Mouse (Mus musculus): ENCODE results near the gene Scrn3. TPM values are rescaled to one million over a fixed set of nuclear protein-coding genes. Genes with fewer than 3 reads are reported as not detected.

Scrn3 gene
- total RNA-seq, 2 experiments from 2014 or later = 26.1 to 33.9 TPM

DNA sequence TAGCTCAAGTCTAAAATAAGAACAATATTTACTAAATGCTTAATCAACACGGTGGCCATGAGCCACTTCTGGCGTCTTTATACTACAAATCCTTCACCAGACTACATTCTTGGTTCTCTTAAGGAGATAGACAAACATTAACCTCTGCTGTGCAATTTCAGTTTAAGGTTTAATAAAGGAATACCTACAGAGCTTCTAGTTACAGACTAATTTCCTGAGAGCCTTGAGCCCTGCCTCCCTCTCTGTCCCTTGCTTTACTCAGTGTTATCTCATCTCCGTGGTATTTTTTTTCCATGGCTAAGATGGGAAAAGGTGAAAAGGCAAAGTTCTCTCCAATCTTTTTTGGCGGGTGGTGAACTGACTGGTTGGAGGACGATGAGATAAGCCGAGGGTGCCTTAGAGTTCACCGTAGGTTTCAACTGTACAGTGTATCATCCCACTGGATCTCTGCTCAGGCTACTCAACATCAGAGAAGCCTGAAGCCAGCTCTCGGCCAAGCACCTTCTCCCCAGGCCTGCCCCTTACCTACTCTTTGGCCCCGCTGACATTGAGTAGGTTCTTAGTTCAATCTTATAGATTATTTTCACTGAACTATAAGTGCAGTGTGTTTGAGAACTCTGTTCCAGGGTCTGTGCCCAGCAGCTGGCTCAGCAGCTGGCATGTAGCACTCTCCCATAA is 68.0 kb downstream of the Scrn3 start:
- DNase-seq = no peak

DNA sequence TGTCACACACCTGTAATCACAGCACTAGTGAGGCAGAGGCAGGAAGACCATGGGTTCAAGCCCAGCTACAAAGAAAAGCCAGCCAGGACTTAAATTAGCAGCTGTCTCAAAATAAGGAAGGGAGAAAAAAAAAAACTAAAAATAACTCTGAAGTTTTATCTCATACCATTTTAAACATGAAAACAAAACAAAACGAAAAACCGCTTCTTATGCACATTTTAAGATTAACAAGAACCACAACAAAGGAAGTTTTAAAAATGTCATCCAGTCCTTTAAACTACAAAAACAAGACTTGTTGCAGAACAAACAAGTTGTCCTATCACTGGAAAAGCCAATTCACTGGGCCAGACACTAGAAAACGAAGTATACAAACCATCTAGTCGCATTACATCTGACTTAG is 72.8 kb downstream of the Scrn3 start:
- DNase-seq = no peak

DNA sequence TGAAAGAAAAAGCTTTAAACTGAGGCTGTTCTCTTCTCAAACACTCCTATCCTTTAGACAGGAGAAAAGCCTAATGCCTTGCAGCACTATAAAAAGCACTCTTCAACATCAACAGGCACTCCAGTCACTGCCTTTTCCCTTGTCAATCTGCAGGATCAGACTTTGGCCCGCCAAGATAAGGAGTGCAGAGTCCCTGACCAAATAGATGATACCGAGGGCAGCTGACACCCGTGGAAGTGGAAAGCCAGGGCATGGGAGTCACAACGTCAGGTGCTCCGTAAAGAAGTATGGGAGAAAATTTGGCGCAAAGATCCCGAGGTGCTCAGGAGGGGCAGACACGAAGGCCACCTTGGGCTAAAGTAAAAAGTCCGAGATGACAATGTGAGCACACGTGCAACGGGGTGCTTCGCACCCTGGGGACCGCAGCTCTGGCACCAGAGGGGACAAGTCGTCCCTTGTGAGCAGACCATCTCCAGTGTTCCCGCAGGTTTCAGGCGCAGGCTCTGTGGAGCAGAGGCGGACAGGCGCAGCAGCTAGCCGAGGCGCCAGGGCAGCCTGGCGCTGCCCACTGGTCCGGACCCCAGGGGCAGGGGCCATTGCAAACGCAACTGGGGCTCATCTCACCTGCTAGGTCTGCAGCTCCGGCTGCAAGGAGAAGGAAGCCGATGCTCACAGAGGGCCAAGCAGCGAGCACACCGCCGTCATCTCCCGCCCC is 73.4 kb downstream of the Scrn3 start:
- DNase-seq = no peak

- peak; percentile 100 for DNase-seq
These were observed 74.1 kb downstream of the Scrn3 start, which contains the start of gene Gpr155 for GRCm38 (mm10) chr2:73386356-73387046. Gene Gpr155 (minus strand): TSS chr2:73386572.

Other genes starting within 250 kb of the Scrn3 start
- 10 to 100 TPM; 41.5 to 41.9 TPM for gene Ola1, start 93.7 kb upstream of the Scrn3 start, total RNA-seq (2021)
- gene Sp9, start 40.7 kb upstream of the Scrn3 start, total RNA-seq (2021) = not detected
- gene Cir1, start 100 bp downstream of the Scrn3 start, total RNA-seq (2021) = 10 to 100 TPM; 11.1 to 13.9 TPM
- 10 to 100 TPM; 10.3 to 13.4 TPM for gene Gpr155, start 74.0 kb downstream of the Scrn3 start, total RNA-seq (2021)
- gene Wipf1, start 217.1 kb downstream of the Scrn3 start, total RNA-seq (2021) = 10 to 100 TPM; 11.2 to 14.0 TPM

Data from heart, adult 18-20 months (tissue).